Mouse (Mus musculus): ENCODE measurements around the gene Caskin1. TPM values are rescaled to one million over a fixed set of nuclear protein-coding genes. Genes with fewer than 3 reads are reported as not detected.
A peak's percentile ranks its signal among the peaks of the same experiment; 100 is the strongest.

Caskin1 gene
- total RNA-seq (2021), result under 1 TPM; 0.15 to 0.20 TPM
- long read RNA-seq, experiment 1, result 0 reads
- long read RNA-seq, experiment 2, result 0 reads

DNA sequence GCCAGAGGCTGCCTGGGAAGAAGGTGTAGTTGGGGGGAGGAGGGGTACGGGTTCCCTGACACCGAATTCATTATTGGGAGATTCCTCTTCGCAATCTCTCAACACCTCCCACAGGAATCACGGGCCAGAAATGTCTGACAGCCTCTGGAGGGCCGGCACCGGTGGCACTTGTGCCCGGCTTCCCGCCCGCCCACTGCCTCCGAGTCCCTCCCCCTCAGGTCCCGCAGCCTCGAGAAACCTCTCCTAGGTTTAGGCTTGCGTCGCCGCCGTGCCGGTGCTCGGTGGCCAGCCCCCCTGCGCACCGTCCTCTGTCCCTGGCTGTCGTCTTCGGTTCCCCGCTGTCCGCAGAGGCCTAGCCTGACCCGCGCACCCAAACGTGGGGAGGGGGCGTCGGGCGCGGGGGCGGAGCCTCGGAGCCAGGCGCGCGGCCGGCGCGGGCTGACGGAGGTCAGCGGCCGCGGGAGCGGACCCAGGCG, at the start of gene Caskin1:
Gene Caskin1, plus strand, starts transcription at position 416 of the 476 bp plus-strand sequence.
- DNase-seq, result no peak

GRCm38 (mm10) chr17:24440377-24440776, 48.0 kb upstream of the Caskin1 start:
- DNase-seq, result no peak

- no peak for DNase-seq
Observed at GRCm38 (mm10) chr17:24441148-24441547, 47.3 kb upstream of the Caskin1 start.

- no peak for DNase-seq
Observed at GRCm38 (mm10) chr17:24442107-24442506, 46.3 kb upstream of the Caskin1 start.

DNA sequence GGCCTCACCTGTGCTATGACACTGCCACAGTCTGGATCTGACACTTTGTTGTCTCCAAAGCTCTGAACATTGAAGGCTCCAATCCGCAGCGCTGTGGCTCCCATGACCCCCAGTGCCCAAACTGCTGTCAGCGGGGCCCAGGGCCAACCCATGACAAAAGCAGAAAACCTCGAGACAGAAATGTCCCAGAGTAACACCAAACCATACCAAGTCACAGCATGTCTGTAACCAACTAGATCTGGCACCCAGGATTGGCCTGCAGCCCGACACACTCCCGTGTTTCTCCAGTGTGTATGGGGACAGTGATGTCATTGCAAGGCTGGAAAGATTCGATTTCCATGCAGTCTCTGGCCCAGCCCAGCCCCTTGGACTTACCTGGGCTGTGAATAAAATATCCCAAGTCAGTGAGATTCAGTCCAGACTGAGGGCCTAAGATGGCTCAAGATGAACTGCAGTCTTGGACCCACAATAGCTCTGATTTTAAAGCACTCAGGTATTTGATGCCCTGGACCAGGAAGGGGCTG, 45.7 kb upstream of the Caskin1 start, which contains the start of gene Dnase1l2:
Gene Dnase1l2, minus strand, starts transcription at position 474 of the 524 bp plus-strand sequence.
- no peak for DNase-seq

GRCm38 (mm10) chr17:24443409-24443808, 45.0 kb upstream of the Caskin1 start:
- no peak for DNase-seq

DNA sequence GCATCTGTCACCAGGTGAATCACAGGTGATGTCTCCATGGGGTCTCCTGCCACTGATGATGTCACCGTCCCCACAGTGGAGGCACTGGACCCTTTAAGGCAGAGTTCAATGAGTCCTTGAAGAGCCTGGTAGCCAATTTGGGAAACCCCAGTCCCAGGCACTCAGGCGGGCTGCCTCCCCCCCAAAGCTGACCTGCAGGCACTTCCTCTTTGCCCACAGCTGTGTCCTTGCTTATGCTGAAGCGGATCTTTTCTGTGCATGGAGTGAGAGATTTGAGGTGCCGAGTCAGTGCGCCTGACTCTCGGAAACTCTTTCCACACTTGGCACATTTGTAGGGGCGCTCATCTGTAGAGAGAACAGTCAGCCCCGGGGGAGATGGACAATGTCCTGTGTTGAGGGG, 41.8 kb upstream of the Caskin1 start:
- DNase-seq, result no peak

GRCm38 (mm10) chr17:24449507-24449906, 38.9 kb upstream of the Caskin1 start:
- DNase-seq, result no peak

- no peak for DNase-seq
Observed at GRCm38 (mm10) chr17:24451220-24451619, 37.2 kb upstream of the Caskin1 start.

- no peak for DNase-seq
Observed at GRCm38 (mm10) chr17:24453372-24453771, 35.0 kb upstream of the Caskin1 start.

GRCm38 (mm10) chr17:24454218-24454755, 34.1 kb upstream of the Caskin1 start:
- DNase-seq, result no peak

- DNase-seq, result peak; percentile 100
Observed at GRCm38 (mm10) chr17:24454756-24455522, 33.5 kb upstream of the Caskin1 start.

DNA sequence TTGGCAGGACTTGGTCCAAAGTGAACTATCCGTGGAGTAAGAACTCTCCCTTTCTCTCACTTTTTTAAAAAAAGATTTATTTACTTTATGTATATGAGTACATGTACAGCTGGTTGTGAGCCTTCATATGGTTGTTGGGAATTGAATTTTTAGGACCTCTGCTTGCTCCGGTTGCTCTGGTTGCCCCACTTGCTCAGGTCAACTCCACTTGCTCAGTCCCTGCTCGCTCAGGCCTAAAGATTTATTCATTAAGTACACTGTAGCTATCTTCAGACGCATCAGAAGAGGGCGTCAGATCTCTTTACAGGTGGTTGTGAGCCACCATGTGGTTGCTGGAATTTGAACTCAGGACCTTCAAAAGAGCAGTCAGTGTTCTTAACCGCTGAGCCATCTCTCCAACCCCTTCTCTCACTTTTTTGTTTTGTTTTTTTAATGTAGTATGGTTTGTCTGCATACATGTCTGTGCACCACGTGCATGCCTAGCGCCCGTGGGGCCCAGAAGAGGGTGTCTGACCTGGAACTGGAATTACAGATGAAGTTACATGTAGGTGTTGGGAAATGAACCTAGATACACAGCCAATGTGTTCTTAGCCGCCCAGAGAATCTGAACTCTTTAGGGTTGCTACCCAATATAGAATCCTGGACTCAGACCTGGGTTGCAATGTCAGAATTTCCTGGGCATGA, 32.7 kb upstream of the Caskin1 start:
- peak in 1 of 2 experiments; percentile 39 for DNase-seq

GRCm38 (mm10) chr17:24461580-24461979, 26.8 kb upstream of the Caskin1 start:
- no peak for DNase-seq

- no peak for DNase-seq
Observed at GRCm38 (mm10) chr17:24462932-24463331, 25.5 kb upstream of the Caskin1 start.

GRCm38 (mm10) chr17:24463374-24464133, 24.8 kb upstream of the Caskin1 start:
- no peak for DNase-seq

GRCm38 (mm10) chr17:24468636-24469246, 19.7 kb upstream of the Caskin1 start:
- no peak for DNase-seq

- DNase-seq, result no peak
Observed at GRCm38 (mm10) chr17:24469336-24469909, 19.0 kb upstream of the Caskin1 start.

- DNase-seq, result peak; percentile 99
Observed at GRCm38 (mm10) chr17:24469910-24470602, 18.3 kb upstream of the Caskin1 start, which contains the start of the genes E4f1 and Pgp. Gene E4f1 (minus strand): TSS chr17:24470313. Gene Pgp (plus strand): TSS chr17:24470392.

Data from heart, adult 18-20 months (tissue).